Mouse (Mus musculus): ENCODE measurements around the gene Nrxn3. TPM values are rescaled to one million over a fixed set of nuclear protein-coding genes. Genes with fewer than 3 reads are reported as not detected.

Gene Nrxn3
- polyA plus RNA-seq, 1 experiment from 2014 or later: 102 TPM

- Histone ChIP-seq H3K27me3 (ENCODE audit: control insufficient read depth, insufficient read depth, low read length) (no peaks in the 10 kb centered on the region), H3K27ac (replicated peaks; ENCODE audit: low read depth, low read length) (no peak overlapping the region), H3K9me3 (ENCODE audit: control insufficient read depth, low read length) (no peaks in the 10 kb centered on the region), H3K4me3 (replicated peaks; ENCODE audit: low read depth, low read length) (no peak overlapping the region), H3K4me2 (ENCODE audit: low read length) (no peak overlapping the region), H3K4me1 (ENCODE audit: control insufficient read depth, insufficient read depth, low read length) (peaks cover 9% of the 10 kb centered on the region), H3K9ac (replicated peaks; ENCODE audit: low read length) (no peak overlapping the region), H3K36me3 (ENCODE audit: control insufficient read depth, insufficient read depth, low read length) (no peaks in the 10 kb centered on the region)
- 78% methylated on average over 6 of the region's 6 CpGs for WGBS
- no peak for ATAC-seq (ENCODE audit: low FRiP score, low TSS enrichment)
- no peak for DNase-seq
Measured at GRCm38 (mm10) chr12:89986219-89986618, 1263.5 kb downstream of the Nrxn3 start.

GRCm38 (mm10) chr12:89993273-89993672 lies 1270.6 kb downstream of the Nrxn3 start:
- H3K27me3 ChIP-seq (ENCODE audit: control insufficient read depth, insufficient read depth, low read length): no peaks in the 10 kb centered on the region

GRCm38 (mm10) chr12:89995392-89995791 lies 1272.7 kb downstream of the Nrxn3 start:
- ATAC-seq (ENCODE audit: low FRiP score, low TSS enrichment) (no peak), DNase-seq (peak; percentile 52)
- no peaks in the 10 kb centered on the region for H3K9me3 ChIP-seq (ENCODE audit: control insufficient read depth, low read length)
- no peak overlapping the region for H3K9ac ChIP-seq (replicated peaks; ENCODE audit: low read length)
- H3K36me3 ChIP-seq (ENCODE audit: control insufficient read depth, insufficient read depth, low read length): no peaks in the 10 kb centered on the region
- no peak overlapping the region for H3K4me3 ChIP-seq (replicated peaks; ENCODE audit: low read depth, low read length)
- H3K27me3 ChIP-seq (ENCODE audit: control insufficient read depth, insufficient read depth, low read length): no peaks in the 10 kb centered on the region
- H3K4me1 ChIP-seq (ENCODE audit: control insufficient read depth, insufficient read depth, low read length): no peaks in the 10 kb centered on the region
- H3K4me2 ChIP-seq (ENCODE audit: low read length): no peak overlapping the region
- 61% methylated on average over 4 of the region's 4 CpGs for WGBS
- H3K27ac ChIP-seq (replicated peaks; ENCODE audit: low read depth, low read length): no peak overlapping the region

More at GRCm38 (mm10) chr12:89993273-89993672, 1270.6 kb downstream of the Nrxn3 start:
- no peak overlapping the region for H3K4me3 ChIP-seq (replicated peaks; ENCODE audit: low read depth, low read length)
- ATAC-seq (ENCODE audit: low FRiP score, low TSS enrichment) (no peak), DNase-seq (no peak)
- H3K9ac ChIP-seq (replicated peaks; ENCODE audit: low read length): no peak overlapping the region
- H3K27ac ChIP-seq (replicated peaks; ENCODE audit: low read depth, low read length): no peak overlapping the region
- no peaks in the 10 kb centered on the region for H3K36me3 ChIP-seq (ENCODE audit: control insufficient read depth, insufficient read depth, low read length)
- no peaks in the 10 kb centered on the region for H3K4me1 ChIP-seq (ENCODE audit: control insufficient read depth, insufficient read depth, low read length)
- H3K9me3 ChIP-seq (ENCODE audit: control insufficient read depth, low read length): no peaks in the 10 kb centered on the region
- 76% methylated on average over 5 of the region's 5 CpGs for WGBS
- no peak overlapping the region for H3K4me2 ChIP-seq (ENCODE audit: low read length)

GRCm38 (mm10) chr12:90010280-90010679 lies 1287.6 kb downstream of the Nrxn3 start:
- Histone ChIP-seq H3K4me2 (ENCODE audit: low read length) (no peak overlapping the region), H3K27me3 (ENCODE audit: control insufficient read depth, insufficient read depth, low read length) (no peaks in the 10 kb centered on the region), H3K9ac (replicated peaks; ENCODE audit: low read length) (no peak overlapping the region), H3K4me1 (ENCODE audit: control insufficient read depth, insufficient read depth, low read length) (no peaks in the 10 kb centered on the region), H3K4me3 (replicated peaks; ENCODE audit: low read depth, low read length) (no peak overlapping the region), H3K27ac (replicated peaks; ENCODE audit: low read depth, low read length) (no peak overlapping the region), H3K9me3 (ENCODE audit: control insufficient read depth, low read length) (no peaks in the 10 kb centered on the region), H3K36me3 (ENCODE audit: control insufficient read depth, insufficient read depth, low read length) (no peaks in the 10 kb centered on the region)
- ATAC-seq (ENCODE audit: low FRiP score, low TSS enrichment): no peak
- WGBS: 91% methylated on average over 2 of the region's 2 CpGs
- no peak for DNase-seq

- no peak overlapping the region for H3K27ac ChIP-seq (replicated peaks; ENCODE audit: low read depth, low read length)
- H3K4me1 ChIP-seq (ENCODE audit: control insufficient read depth, insufficient read depth, low read length): no peaks in the 10 kb centered on the region
- H3K36me3 ChIP-seq (ENCODE audit: control insufficient read depth, insufficient read depth, low read length): no peaks in the 10 kb centered on the region
- H3K4me2 ChIP-seq (ENCODE audit: low read length): no peak overlapping the region
- H3K27me3 ChIP-seq (ENCODE audit: control insufficient read depth, insufficient read depth, low read length): no peaks in the 10 kb centered on the region
- H3K9me3 ChIP-seq (ENCODE audit: control insufficient read depth, low read length): no peaks in the 10 kb centered on the region
- no peak overlapping the region for H3K9ac ChIP-seq (replicated peaks; ENCODE audit: low read length)
- 45% methylated on average over 2 of the region's 2 CpGs for WGBS
- no peak overlapping the region for H3K4me3 ChIP-seq (replicated peaks; ENCODE audit: low read depth, low read length)
- no peak for ATAC-seq (ENCODE audit: low FRiP score, low TSS enrichment)
- DNase-seq: no peak
Measured at GRCm38 (mm10) chr12:90013958-90014357, 1291.3 kb downstream of the Nrxn3 start.

- H3K4me1 ChIP-seq (ENCODE audit: control insufficient read depth, insufficient read depth, low read length): no peaks in the 10 kb centered on the region
- H3K9ac ChIP-seq (replicated peaks; ENCODE audit: low read length): no peak overlapping the region
- H3K4me3 ChIP-seq (replicated peaks; ENCODE audit: low read depth, low read length): no peak overlapping the region
- no peaks in the 10 kb centered on the region for H3K9me3 ChIP-seq (ENCODE audit: control insufficient read depth, low read length)
- no peaks in the 10 kb centered on the region for H3K36me3 ChIP-seq (ENCODE audit: control insufficient read depth, insufficient read depth, low read length)
- H3K27me3 ChIP-seq (ENCODE audit: control insufficient read depth, insufficient read depth, low read length): no peaks in the 10 kb centered on the region
- 53% methylated on average over 3 of the region's 3 CpGs for WGBS
- ATAC-seq (ENCODE audit: low FRiP score, low TSS enrichment): no peak
- H3K4me2 ChIP-seq (ENCODE audit: low read length): no peak overlapping the region
- H3K27ac ChIP-seq (replicated peaks; ENCODE audit: low read depth, low read length): no peak overlapping the region
- DNase-seq: peak; percentile 24
Measured at GRCm38 (mm10) chr12:90027023-90027422, 1304.3 kb downstream of the Nrxn3 start.

- 85% methylated on average over 1 of the region's 1 CpGs for WGBS
- Histone ChIP-seq H3K9me3 (ENCODE audit: control insufficient read depth, low read length) (no peaks in the 10 kb centered on the region), H3K4me1 (ENCODE audit: control insufficient read depth, insufficient read depth, low read length) (no peaks in the 10 kb centered on the region), H3K4me2 (ENCODE audit: low read length) (no peak overlapping the region), H3K4me3 (replicated peaks; ENCODE audit: low read depth, low read length) (no peak overlapping the region), H3K9ac (replicated peaks; ENCODE audit: low read length) (no peak overlapping the region), H3K27me3 (ENCODE audit: control insufficient read depth, insufficient read depth, low read length) (no peaks in the 10 kb centered on the region), H3K27ac (replicated peaks; ENCODE audit: low read depth, low read length) (no peak overlapping the region), H3K36me3 (ENCODE audit: control insufficient read depth, insufficient read depth, low read length) (no peaks in the 10 kb centered on the region)
- no peak for DNase-seq
- no peak for ATAC-seq (ENCODE audit: low FRiP score, low TSS enrichment)
Measured at GRCm38 (mm10) chr12:90041038-90041437, 1318.4 kb downstream of the Nrxn3 start.

GRCm38 (mm10) chr12:90056256-90056655 lies 1333.6 kb downstream of the Nrxn3 start:
- H3K9me3 ChIP-seq (ENCODE audit: control insufficient read depth, low read length): no peaks in the 10 kb centered on the region
- no peak for DNase-seq
- no peaks in the 10 kb centered on the region for H3K36me3 ChIP-seq (ENCODE audit: control insufficient read depth, insufficient read depth, low read length)
- H3K27ac ChIP-seq (replicated peaks; ENCODE audit: low read depth, low read length): no peak overlapping the region
- ATAC-seq (ENCODE audit: low FRiP score, low TSS enrichment): no peak
- WGBS: 92% methylated on average over 5 of the region's 5 CpGs
- no peaks in the 10 kb centered on the region for H3K4me1 ChIP-seq (ENCODE audit: control insufficient read depth, insufficient read depth, low read length)
- no peak overlapping the region for H3K9ac ChIP-seq (replicated peaks; ENCODE audit: low read length)
- no peak overlapping the region for H3K4me2 ChIP-seq (ENCODE audit: low read length)
- no peaks in the 10 kb centered on the region for H3K27me3 ChIP-seq (ENCODE audit: control insufficient read depth, insufficient read depth, low read length)
- H3K4me3 ChIP-seq (replicated peaks; ENCODE audit: low read depth, low read length): no peak overlapping the region

GRCm38 (mm10) chr12:90059786-90060185 lies 1337.1 kb downstream of the Nrxn3 start:
- Histone ChIP-seq H3K9me3 (ENCODE audit: control insufficient read depth, low read length) (no peaks in the 10 kb centered on the region), H3K9ac (replicated peaks; ENCODE audit: low read length) (no peak overlapping the region), H3K27ac (replicated peaks; ENCODE audit: low read depth, low read length) (no peak overlapping the region), H3K4me2 (ENCODE audit: low read length) (no peak overlapping the region), H3K27me3 (ENCODE audit: control insufficient read depth, insufficient read depth, low read length) (no peaks in the 10 kb centered on the region), H3K4me3 (replicated peaks; ENCODE audit: low read depth, low read length) (no peak overlapping the region), H3K36me3 (ENCODE audit: control insufficient read depth, insufficient read depth, low read length) (no peaks in the 10 kb centered on the region), H3K4me1 (ENCODE audit: control insufficient read depth, insufficient read depth, low read length) (0 out of 2 replicates have a peak, but pooled peaks cover 2% of the 10 kb centered on the region)
- 85% methylated on average over 3 of the region's 3 CpGs for WGBS
- DNase-seq (no peak), ATAC-seq (ENCODE audit: low FRiP score, low TSS enrichment) (no peak)

All from midbrain, embryonic 14.5 days (tissue).